Mouse (Mus musculus): ENCODE results near the gene Rab40c. TPM values are rescaled to one million over a fixed set of nuclear protein-coding genes. Genes with fewer than 3 reads are reported as not detected.

Rab40c gene
- 10 to 100 TPM; 46.2 to 53.4 TPM for total RNA-seq (2021)

DNA sequence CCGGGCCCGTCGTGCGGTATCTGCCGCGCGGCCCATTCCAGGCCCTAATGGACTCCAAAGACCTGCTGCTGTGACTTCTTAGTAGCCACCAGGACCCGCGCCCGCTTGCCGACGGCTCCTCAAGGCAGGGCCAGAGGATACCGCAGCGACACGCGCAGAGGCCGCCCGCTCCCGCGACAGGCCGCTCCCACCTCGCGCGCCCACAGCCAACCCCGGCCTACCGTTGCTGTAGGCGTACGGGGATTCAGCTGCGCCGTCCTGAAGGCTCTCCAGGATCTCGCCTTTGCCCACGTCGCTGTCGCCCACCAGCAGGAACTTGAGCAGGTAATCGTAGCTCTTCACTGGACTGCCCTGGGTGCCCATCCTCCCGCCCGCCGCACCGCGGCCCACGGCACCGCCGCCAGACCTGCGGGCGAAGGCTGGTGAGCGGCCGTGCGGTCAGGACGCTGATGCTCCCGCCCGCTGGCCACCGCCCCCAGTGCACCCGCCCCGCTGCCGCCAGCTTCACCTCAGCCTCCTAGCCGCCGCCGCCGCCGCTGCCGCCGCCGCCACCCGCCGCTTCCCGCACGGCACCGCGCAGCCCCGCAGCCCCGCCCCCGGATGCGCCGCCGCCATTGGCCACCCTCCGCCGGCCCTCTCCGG is at the start of gene Rab40c:
TSS of gene Rab40c (minus strand) at position 584 of the 642 bp plus-strand sequence.
- intact Hi-C loops (cut with DNase I), result no loop called here
- peak; percentile 45 to 79 for DNase-seq (ENCODE audit: extremely low spot score in 1 of 2, low spot score in 2 of 2)

DNA sequence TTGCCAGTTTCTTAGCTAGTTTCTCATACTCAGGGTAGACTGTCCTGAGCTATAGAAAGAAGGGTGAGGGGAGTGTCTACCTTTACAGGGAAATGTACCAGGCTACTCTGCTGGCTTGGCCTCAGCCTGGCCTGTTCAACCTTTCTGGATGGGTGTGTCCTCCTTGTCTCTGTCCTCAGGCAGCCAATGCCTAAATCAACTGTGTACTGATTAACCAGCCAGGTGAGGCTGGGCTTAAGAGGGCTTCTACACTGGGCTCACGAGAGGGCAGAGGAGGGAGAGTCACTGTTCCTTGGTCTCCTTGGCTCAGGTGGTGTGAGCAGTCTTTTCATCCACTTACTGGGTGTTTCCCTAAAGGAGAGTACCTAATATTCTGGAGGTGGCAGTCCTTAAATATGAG is 48.6 kb upstream of the Rab40c start:
- intact Hi-C loops (cut with DNase I), result no loop called here
- DNase-seq (ENCODE audit: extremely low spot score in 1 of 2, low spot score in 2 of 2), result no peak

DNA sequence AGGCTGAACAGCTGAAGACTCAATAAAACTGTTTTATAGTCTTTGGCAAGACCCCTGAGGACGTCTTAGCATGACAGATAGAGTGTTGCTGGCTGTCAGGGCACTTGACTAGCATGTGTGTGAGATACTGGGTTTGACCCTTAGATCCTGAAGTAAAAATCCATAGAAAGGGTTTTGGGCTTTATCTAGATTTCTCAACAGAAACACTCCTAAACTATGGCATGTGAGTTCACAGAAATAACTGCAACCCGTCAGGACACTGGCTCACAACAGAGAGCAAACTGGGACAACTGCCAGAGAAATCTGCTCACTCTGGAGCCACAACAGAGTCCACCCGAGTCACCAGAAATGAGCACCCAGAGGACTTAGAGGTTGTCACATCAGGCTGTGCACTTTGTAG is 48.1 kb upstream of the Rab40c start:
- intact Hi-C loops (cut with DNase I), result no loop called here
- DNase-seq (ENCODE audit: extremely low spot score in 1 of 2, low spot score in 2 of 2), result no peak

DNA sequence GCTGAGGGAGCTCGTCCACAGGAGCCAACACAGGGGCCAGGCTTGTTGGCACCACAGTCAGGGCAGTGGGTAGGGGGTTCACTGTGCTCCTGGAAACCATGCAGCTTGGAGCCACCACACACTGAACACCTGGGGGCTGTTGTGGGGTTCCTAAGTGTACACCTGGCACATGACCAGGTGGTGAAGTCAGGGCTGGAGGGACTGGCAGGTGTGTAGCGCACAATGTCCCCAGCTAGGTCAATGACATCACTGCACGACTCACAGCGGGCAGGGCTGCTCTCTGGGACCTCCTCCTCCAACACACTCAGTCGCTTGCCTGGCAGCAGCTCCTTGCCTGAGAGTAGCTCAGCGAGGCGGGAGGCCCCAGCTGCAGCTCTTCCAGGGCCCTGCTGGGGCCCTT is 44.7 kb upstream of the Rab40c start:
- peak in 1 of 2 experiments; percentile 21 for DNase-seq (ENCODE audit: extremely low spot score in 1 of 2, low spot score in 2 of 2)
- intact Hi-C loops (cut with DNase I), result no loop called here

DNA sequence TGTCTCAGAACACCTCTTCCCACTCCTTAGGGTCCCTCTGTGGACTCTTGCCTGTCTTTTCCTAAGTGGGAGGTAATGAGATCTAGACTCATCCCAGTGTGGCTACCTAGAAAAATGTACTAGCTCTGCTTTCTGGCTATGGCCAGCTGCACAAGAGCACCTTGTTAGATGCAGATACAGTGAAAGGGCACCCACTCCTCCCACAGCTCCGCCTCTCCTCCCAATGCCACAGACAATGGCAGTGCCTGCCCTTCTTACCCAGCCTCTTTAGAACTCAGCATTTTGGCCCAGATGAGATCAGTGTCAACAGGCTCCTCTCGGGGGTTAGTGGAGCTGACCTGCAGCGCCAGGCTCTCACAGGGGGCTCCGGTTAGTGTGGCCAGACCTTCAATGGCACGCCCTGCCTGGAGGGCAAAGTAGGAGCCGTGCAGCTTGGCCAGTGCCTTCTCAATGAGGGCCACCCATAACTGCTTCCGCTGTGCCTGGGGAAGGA is 42.9 kb upstream of the Rab40c start:
- intact Hi-C loops (cut with DNase I), result no loop called here

DNA sequence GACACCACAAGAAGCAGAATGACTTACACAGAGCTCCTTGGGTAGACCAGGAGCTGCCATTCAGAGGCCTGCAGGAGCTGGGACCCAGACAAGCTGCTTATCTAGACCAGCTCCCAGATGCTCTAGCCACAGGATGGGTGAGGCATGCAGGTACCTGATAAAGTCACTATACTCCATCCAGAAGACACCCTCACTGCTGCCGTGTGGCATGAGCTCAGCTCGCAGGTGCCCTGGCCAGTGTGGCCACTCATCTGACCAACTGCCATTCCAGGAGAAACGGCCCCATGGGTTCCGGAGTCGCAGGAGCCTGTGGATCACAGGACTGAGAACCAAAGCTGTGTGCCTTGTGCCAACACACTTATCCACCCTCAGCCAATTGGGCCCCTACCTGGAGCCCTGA is 42.0 kb upstream of the Rab40c start:
- no peak for DNase-seq (ENCODE audit: extremely low spot score in 1 of 2, low spot score in 2 of 2)
- intact Hi-C loops (cut with DNase I), result no loop called here

More for the DNA sequence above, 42.9 kb upstream of the Rab40c start:
- DNase-seq (ENCODE audit: extremely low spot score in 1 of 2, low spot score in 2 of 2), result no peak

DNA sequence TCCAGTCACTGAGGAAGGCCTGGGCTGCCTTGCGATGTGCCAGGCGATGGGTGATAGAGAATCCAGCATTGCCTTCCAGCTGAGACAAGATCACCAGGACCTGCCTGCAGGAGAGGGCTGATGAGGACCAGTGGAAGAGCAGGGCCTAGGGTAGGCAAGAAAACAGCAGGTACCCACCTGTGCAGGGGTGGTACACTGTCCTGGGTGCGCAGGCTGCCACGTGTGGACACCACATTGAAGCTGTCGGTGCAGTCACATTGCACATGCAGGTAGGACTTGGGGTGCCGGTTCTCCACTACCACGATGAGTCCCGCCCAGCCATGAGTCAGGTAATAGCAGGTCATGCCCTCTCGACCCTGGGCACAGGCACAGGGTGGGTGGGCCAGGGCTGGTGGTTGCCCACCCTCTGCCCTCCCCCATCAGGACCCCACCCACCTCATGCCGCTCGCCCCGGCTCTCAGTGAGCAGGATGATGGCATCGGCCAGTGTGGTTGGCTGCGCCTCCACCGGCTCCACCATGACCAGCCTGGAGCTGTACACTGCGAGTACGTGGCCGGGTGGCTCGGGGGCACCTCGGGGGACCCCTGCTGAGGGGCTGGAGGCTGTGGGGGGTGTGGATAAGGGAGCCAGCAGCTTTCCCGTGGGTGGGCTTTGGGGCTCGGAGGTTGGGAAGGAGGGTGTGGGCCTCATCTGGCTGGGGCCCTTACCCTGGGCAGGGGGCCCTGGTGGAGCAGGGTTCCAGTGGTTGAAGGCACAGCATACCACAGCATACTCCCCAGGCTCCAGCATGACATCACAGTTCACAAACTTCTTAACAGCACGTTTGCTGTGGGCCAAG is 40.3 kb upstream of the Rab40c start:
- peak in 1 of 2 experiments; percentile 37 for DNase-seq (ENCODE audit: extremely low spot score in 1 of 2, low spot score in 2 of 2)
- intact Hi-C loops (cut with DNase I), result no loop called here

DNA sequence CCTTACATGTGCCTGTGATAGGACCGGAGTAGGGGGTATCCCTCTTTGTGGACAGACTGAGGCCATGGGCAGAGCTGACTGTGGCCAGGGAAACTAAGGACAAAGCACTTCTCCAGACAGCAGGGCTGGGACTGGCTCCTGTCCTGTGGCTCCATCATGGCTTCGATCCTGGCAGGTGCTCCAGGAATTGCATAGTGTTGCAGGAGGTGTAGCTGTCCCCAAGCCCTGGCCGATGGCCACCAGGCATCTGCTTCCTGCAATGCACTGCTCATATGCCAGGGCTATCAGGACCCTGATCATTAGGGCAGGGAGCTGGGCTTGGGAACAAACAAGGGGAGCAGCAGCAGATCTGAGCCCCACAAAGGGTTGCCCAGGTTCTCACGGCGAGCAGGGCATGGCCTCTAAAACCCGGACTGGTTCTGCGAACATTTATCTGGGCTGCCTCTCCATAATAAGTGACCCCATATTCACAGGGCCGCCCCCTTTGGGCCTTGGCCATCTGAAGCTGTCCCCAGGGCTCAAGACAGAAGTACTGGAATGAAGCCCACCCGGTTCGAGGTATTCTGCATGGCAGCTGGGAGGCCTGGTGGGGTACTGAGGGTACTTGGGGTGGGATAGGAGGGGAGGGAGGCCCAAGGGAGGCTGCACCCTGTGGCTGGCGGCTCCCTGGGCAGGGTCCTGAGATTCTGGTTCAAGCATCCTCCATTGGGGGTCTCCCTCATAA is 39.4 kb upstream of the Rab40c start:
- intact Hi-C loops (cut with DNase I), result no loop called here
- peak in 1 of 2 experiments; percentile 26 for DNase-seq (ENCODE audit: extremely low spot score in 1 of 2, low spot score in 2 of 2)

DNA sequence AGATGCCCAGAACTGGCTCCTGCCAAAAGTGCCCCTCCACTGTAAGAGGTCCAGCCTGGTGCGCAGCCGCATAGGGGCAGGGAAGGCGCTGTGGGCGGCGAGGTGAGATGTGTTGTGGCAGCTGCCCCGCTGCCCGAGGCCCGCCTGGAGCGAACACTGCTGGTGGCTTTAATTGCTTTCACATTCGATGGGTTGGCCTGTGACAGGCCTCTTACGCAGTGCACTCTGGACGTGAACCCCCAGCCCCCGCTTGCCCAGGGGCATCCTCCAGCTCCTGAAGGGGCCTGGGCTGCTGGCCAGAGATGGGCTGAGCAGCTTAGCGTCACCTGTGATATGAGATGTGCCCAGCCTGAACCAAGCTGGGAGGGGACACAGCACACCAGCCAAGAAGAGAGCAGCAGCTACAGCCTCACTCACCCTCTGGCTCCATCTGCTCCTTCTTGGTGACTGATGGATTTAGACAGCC is 38.1 kb upstream of the Rab40c start:
- DNase-seq (ENCODE audit: extremely low spot score in 1 of 2, low spot score in 2 of 2), result no peak
- intact Hi-C loops (cut with DNase I), result no loop called here

DNA sequence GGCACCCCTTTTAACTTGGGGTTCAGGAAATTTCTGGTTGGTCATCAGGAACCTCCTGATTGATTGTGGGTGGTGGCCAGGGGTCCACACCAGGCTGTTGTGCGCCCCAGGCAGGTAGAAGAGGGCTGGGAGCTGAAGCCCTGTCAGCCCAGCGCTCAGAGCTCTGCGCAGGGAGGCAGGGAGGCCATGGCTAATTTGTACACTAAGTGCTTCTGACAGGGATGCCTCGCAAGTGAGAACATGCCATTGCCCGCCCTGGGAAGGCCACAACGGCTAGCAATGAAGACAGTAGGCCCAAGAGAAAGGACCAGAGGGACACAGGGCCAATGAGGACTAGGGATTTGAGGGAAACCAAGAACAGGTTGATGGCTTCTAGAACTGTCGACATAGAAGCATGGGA is 37.1 kb upstream of the Rab40c start:
- intact Hi-C loops (cut with DNase I), result no loop called here
- DNase-seq (ENCODE audit: extremely low spot score in 1 of 2, low spot score in 2 of 2), result no peak

DNA sequence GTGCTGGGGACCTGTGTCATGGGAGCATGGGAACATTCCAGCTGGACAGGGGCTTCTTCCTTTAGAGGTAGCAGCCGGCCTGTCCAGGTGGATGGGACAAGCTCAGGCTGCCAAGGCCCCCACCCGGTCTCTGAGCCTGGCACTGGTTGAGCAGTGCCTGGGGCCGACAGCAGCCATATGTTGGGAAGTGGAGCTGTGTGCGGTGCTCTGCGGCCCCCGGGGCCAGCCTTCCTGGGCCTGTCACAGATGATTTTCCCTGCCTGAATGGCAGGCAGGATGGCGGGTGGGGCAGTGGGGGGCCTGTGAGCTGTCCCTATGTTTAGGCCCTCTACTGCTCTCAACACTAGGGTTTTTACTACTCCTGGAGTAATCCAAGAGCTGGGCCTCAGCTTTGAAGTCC is 36.7 kb upstream of the Rab40c start:
- DNase-seq (ENCODE audit: extremely low spot score in 1 of 2, low spot score in 2 of 2), result peak in 1 of 2 experiments; percentile 24
- intact Hi-C loops (cut with DNase I), result no loop called here

DNA sequence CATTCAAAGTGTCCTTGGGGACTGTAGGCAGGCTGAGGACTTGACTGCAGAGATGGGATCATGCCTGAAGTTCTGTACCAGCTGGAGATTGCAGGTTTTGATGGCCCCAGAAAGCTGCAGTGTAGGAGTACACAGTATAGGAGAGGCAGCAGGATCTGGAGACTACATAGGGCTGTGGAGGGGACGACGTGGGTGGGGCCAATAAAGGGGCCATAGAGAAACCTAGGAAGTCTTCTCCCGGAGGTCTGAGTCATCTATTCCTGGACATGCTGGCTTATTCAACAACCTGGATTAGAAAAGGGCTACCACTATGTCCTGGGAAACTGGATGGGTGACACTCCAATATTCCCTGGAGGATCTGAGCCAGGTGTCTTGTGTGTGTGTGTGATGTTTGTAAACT is 36.2 kb upstream of the Rab40c start:
- no peak for DNase-seq (ENCODE audit: extremely low spot score in 1 of 2, low spot score in 2 of 2)
- intact Hi-C loops (cut with DNase I), result no loop called here

DNA sequence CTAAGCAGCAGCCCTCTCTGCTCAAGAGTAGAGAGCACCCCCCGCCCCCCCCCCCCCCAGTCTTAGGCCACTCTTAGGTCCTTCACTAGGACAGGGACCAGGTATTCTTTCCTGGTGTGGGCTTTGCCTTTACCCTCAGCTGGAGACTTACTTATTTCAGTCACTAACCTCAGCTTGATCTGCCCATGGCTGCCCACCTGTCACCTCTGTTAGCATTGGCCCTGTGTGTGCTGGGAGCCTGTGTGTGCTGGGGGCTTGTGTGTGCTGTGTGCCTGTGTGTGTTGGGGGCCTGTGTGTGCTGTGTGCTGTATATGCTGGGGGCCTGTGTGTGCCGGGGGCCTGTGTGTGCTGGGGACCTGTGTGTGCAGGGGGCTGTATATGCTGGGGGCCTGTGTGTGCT is 35.1 kb upstream of the Rab40c start:
- DNase-seq (ENCODE audit: extremely low spot score in 1 of 2, low spot score in 2 of 2), result no peak
- intact Hi-C loops (cut with DNase I), result no loop called here

DNA sequence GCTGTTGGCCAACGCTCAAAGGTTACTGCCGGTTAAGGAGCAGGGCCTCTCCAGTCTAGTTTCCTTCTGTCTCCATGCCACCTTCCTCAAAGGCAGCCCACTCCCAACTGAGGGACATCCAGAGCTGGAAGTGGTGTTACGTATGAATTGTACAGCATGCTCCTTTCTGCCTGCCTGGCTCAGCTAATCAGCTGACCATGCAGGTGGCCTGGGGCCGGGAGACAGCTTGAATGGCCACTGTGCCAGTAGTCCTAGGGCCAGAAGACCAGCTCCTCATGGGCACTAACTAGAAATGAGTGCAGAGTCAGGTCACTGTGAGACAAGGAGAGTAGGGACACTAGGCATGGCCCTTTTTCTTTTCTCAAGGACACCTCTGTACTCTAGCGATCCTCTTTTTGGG is 33.6 kb upstream of the Rab40c start:
- intact Hi-C loops (cut with DNase I), result no loop called here
- no peak for DNase-seq (ENCODE audit: extremely low spot score in 1 of 2, low spot score in 2 of 2)

DNA sequence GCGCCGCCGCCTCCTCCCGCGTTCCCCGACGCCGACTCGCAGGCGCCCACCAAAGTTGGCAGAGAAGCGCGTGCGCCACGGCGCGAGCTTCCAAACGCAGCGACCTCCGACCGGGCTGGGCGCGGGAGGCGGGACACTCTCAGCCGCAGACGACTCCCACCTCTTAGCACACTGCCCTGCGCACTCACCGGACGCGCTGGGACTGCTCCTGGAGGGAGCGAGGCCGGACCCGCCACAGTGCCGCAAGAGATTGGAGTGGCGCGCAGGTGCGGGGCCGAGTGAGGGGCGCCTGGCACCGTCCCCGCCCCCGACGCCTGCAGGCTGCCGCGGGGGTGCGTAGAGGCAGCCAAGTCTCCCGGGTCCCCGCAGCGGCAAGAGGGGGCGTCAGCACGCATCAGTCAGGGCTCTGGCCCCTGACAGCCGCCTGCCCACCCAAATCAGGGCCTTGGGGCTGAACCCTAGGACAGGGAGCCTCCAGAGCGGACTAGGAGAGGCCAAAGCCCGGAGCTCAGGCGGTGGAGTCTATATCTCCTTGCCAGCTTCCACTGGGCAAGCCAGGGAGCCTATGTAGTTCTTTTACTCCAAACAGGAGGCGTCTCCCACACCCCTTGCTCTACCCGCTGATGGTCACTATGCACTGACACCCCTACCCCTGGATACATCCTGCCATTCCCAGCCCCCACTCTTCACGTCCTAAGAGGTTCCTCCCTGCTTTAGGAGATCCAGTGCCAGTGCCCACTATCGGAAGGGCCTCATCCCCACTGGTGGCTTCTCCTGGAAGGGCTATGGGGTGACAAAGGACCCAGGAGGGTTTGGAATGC is 32.5 kb upstream of the Rab40c start, which contains the start of gene A930017K11Rik:
TSS of gene A930017K11Rik (minus strand) at position 763 of the 821 bp plus-strand sequence.
- intact Hi-C loops (cut with DNase I), result no loop called here

DNA sequence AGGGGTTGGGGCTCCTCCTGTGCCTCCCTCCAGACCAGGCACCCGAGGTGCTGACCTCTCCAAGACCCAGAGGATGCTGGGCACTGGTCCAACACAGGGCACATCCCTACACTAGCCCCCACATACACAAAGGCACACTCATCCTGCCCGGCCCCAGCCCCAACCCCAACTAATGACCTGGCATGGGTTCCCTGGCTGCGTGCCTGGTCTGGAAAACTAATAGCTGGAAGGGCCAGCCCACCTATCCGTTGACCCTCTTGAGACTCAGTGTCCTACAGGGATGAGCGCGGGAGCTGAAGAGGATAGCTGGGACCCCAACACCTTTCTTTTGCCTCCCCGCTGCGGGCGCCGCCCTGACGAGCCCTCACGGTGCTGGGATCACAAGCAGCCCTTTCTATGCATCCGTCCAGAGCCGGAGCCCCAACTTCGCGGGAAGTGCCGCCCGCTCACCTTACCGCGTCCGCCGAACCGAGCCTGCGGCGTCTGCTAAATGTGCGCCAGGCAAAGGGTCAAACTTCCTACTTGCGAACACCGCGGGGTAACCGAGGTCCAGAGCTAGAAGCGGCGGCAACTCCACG is 31.8 kb upstream of the Rab40c start:
- intact Hi-C loops (cut with DNase I), result no loop called here
- peak in 1 of 2 experiments; percentile 43 for DNase-seq (ENCODE audit: extremely low spot score in 1 of 2, low spot score in 2 of 2)

More for the DNA sequence above, 32.5 kb upstream of the Rab40c start, which contains the start of gene A930017K11Rik:
- DNase-seq (ENCODE audit: extremely low spot score in 1 of 2, low spot score in 2 of 2), result peak in 1 of 2 experiments; percentile 36

DNA sequence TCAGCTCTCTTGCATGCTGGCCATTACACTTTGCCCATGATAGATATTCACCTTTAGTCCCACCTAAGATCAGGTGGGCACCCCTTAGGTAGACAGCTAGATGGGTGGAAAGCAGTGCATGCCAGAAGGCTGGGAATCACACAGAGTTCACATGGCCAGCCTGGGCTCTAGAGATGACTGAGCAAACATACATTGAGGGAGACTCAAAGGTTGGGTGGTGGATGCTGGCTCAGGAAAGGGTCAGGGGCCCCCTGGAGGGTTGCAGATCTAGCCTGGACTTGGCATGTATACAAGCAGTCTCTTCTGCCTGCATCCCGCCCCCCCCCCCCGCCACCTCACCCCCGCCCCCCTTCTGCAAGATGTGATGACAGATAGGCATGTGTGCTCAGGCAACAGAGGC is 31.2 kb upstream of the Rab40c start:
- intact Hi-C loops (cut with DNase I), result no loop called here
- no peak for DNase-seq (ENCODE audit: extremely low spot score in 1 of 2, low spot score in 2 of 2)

DNA sequence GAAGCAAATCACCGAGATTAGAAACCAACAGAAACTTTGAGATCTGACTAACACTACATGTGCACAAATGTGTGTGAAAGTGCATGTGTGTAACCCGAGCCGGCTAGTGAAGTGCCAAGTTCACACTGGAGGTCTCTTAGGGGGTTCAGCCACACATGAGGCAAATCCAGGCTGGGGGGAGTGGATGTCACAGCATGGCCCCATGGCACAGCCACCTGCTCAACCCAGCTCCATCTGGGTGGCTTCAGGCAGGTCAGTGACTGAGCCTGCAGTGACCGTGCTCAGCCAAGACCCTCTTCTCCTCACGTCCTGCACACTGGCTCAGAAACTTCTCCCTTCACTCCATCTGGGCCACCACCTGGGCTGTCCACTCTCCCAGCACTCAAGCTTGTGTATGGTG is 30.5 kb upstream of the Rab40c start:
- intact Hi-C loops (cut with DNase I), result no loop called here

More for the DNA sequence above, 30.5 kb upstream of the Rab40c start:
- DNase-seq (ENCODE audit: extremely low spot score in 1 of 2, low spot score in 2 of 2), result no peak
